Mouse (Mus musculus) spleen, adult 2 months (tissue): ENCODE measurements around the gene Plce1.

Source experiments
- CTCF ChIP-seq: fragments of 200-500 bp; IDR thresholded peaks from 2 replicates; pipeline ENCODE4 v1.5.1; 2011; ENCODE audit warnings: mild to moderate bottlenecking, inconsistent platforms; ENCODE audit not compliant: insufficient read depth, insufficient read length, insufficient replicate concordance; ENCODE audit errors: extremely low read depth
- POLR2A ChIP-seq: fragments of 200-500 bp; IDR thresholded peaks from 2 replicates; pipeline ENCODE4 v1.6.1; 2011; ENCODE audit warnings: low read depth, low read length, inconsistent platforms

DNA sequence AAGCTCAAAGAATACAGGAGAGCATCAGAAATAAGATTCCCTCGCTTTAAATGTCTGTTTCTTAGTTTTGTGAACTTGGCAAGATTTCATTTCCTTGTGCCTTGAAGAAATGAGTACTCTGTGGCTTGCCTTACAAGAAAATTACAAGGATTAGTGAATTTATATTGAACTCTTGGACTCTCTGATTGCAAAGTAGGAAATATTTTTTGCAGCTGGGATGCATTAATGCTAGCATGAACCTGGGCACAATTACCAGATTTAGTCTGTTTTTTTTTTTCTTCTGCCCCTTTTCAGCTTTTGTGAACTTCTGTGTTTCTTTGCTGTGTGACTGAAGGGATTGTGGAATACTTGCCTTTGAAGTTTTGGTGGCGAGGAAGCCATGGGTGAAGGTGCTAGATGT lies 72.6 kb downstream of the Plce1 start:
- TF ChIP-seq CTCF, result no peak
- TF ChIP-seq POLR2A, result no peak
